Comparison of ENCODE assay signal across 25 mouse cellular contexts in the genomic region with DNA sequence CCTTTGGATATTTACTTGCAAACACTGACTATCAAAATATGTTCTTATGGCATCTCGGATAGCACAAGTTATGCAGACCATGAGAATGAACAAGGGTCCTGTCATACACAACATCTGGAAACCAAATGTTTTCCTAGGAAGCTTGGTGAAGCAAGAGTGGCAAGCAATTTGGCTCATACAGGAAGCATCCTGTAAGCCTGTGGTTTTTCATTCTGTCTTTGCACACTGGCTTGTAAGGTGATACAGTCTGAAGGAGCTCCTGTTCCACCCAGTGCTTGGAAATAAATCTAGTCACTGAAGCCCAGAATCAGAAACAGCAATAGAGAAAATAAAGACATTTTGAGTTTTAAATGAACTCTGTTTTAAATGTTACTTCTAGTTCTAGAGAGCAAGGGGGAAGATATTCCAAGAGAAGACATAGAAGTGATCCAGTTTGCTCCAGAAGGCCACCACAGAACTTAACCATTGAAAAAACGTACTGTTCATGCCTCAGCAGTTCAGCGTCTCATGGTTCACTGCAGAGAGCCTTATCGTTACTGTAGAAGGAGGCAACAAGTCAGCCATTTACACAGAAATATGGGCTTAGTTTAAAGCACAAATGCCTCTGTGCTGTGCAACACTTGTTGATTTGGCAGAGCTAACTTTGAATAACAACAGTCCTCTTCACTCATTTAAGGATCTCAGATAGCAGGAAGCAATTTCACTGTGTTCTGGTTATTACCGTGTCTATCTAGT.
DNase-seq lines count a peak whose midpoint lies in the region; ATAC-seq and TF ChIP-seq lines count a peak whose summit lies in the region.
"Had no signal": no experiment of that assay in that cellular context is flagged by ENCODE, and none has a peak within 500 bp of the region (broad histone marks: within the 10 kb centered on the region; RNA-seq: fewer than 3 reads in every experiment).

No protein-coding gene starts in this region.

- TF ChIP-seq CTCF in kidney, adult 2 months (conservative IDR thresholded peaks at IDR 0.05; ENCODE audit: insufficient read depth, insufficient read length, low read depth, low read length), result no peak
- TF ChIP-seq CTCF in kidney, postnatal 0 days (IDR thresholded peaks at IDR 0.05; ENCODE audit: low read depth), result no peak

- no peak for ATAC-seq in kidney, postnatal 0 days (replicated peaks; ENCODE audit: low FRiP score, low read depth)
- ATAC-seq: activated CD4-positive, CD25-positive, alpha-beta regulatory T cell, adult 4 months; forebrain, embryonic 16.5 days; hindbrain, embryonic 16.5 days; liver, embryonic 12.5 days; liver, postnatal 0 days had no signal

- DNase-seq in kidney, adult 2 months, result peak; percentile 5
- no peak for DNase-seq in kidney, postnatal 14 days
- DNase-seq in kidney, postnatal 0 days (ENCODE audit: low spot score), result peak; percentile 20
- DNase-seq in kidney, postnatal 10 days, result no peak
- peak; percentile 26 for DNase-seq in forelimb bud, embryonic 11.5 days (ENCODE audit: low read depth, low spot score)
- no peak for DNase-seq in heart, embryonic 10.5 days (ENCODE audit: low spot score)
- no peak for DNase-seq in urinary bladder, adult 18-20 months (ENCODE audit: low spot score in 2 of 2)
- DNase-seq: adrenal gland, adult 8-10 months; B cell, adult 2 months; cerebellum, adult 2 months; cerebellum, postnatal 14 days; gastrocnemius, postnatal 14 days; kidney, postnatal 25 days; left cerebral cortex, postnatal 4 days; liver, postnatal 0 days; lung, postnatal 36 days; thymus, adult 2 months; thymus, postnatal 36 days had no signal

- H3K4me2 ChIP-seq in kidney, postnatal 0 days (ENCODE audit: low read length), result no peak overlapping the region
- H3K4me2 ChIP-seq: heart, embryonic 15.5 days; liver, embryonic 12.5 days; midbrain, embryonic 12.5 days had no signal

- no peaks in the 10 kb centered on the region; the same call in 1 of the 2 replicates for H3K4me1 ChIP-seq in kidney, adult 2 months (ENCODE audit: control insufficient read depth, insufficient read depth, low read length)
- H3K4me1 ChIP-seq in kidney, postnatal 0 days (replicated peaks; ENCODE audit: insufficient read depth, low read length), result no peaks in the 10 kb centered on the region
- H3K4me1 ChIP-seq in heart, embryonic 10.5 days, result no peaks in the 10 kb centered on the region
- H3K4me1 ChIP-seq: forebrain, embryonic 10.5 days; heart, embryonic 15.5 days; liver, embryonic 12.5 days; midbrain, embryonic 12.5 days had no signal

- H3K27ac ChIP-seq in kidney, adult 2 months (ENCODE audit: insufficient read depth, low read depth, low read length), result no peak overlapping the region
- H3K27ac ChIP-seq in kidney, postnatal 0 days, result no peak overlapping the region
- H3K27ac ChIP-seq in heart, embryonic 10.5 days, result no peak overlapping the region
- H3K27ac ChIP-seq: forebrain, embryonic 10.5 days; heart, embryonic 15.5 days; liver, embryonic 12.5 days; midbrain, embryonic 12.5 days had no signal

- no peaks in the 10 kb centered on the region for H3K27me3 ChIP-seq in kidney, adult 2 months (replicated peaks; ENCODE audit: control insufficient read depth, insufficient read depth, low read length)
- H3K27me3 ChIP-seq in kidney, postnatal 0 days (ENCODE audit: insufficient read depth, low read length), result no peaks in the 10 kb centered on the region
- H3K27me3 ChIP-seq in heart, embryonic 10.5 days (ENCODE audit: insufficient read depth, poor library complexity, severe bottlenecking), result no peaks in the 10 kb centered on the region
- H3K27me3 ChIP-seq: heart, embryonic 15.5 days; liver, embryonic 12.5 days had no signal

- H3K4me3 ChIP-seq in kidney, adult 2 months (ENCODE audit: insufficient read depth, low read depth, low read length), result no peak overlapping the region
- no peak overlapping the region for H3K4me3 ChIP-seq in kidney, postnatal 0 days (replicated peaks; ENCODE audit: low read depth, low read length)
- no peak overlapping the region for H3K4me3 ChIP-seq in heart, embryonic 10.5 days
- H3K4me3 ChIP-seq: forebrain, embryonic 10.5 days; heart, embryonic 15.5 days; liver, embryonic 12.5 days; midbrain, embryonic 12.5 days had no signal

- no peak for TF ChIP-seq POLR2A in kidney, adult 2 months (IDR thresholded peaks at IDR 0.05; ENCODE audit: low read depth, low read length)

- 39% methylated on average over 5 of the region's 5 CpGs for WGBS in kidney, adult 2 months
- 48% methylated on average over 5 of the region's 5 CpGs for WGBS in kidney, postnatal 0 days
- 81% methylated on average over 5 of the region's 5 CpGs for WGBS in heart, embryonic 10.5 days

- H3K36me3 ChIP-seq in kidney, adult 2 months (ENCODE audit: control insufficient read depth, insufficient read depth, low read length), result no peaks in the 10 kb centered on the region
- no peaks in the 10 kb centered on the region for H3K36me3 ChIP-seq in kidney, postnatal 0 days (ENCODE audit: insufficient read depth, low read length)
- H3K36me3 ChIP-seq in heart, embryonic 10.5 days, result no peaks in the 10 kb centered on the region
- H3K36me3 ChIP-seq: forebrain, embryonic 10.5 days; heart, embryonic 15.5 days; liver, embryonic 12.5 days; midbrain, embryonic 12.5 days had no signal

- no peaks in the 10 kb centered on the region for H3K9me3 ChIP-seq in kidney, postnatal 0 days (replicated peaks; ENCODE audit: low read length)
- H3K9me3 ChIP-seq in heart, embryonic 10.5 days, result no peaks in the 10 kb centered on the region
- H3K9me3 ChIP-seq: forebrain, embryonic 10.5 days; heart, embryonic 15.5 days; liver, embryonic 12.5 days; midbrain, embryonic 12.5 days had no signal

- H3K9ac ChIP-seq in kidney, postnatal 0 days (ENCODE audit: low read depth, low read length), result no peak overlapping the region
- H3K9ac ChIP-seq: heart, embryonic 15.5 days; liver, embryonic 12.5 days; liver, postnatal 0 days; midbrain, embryonic 12.5 days had no signal

Comparison
In these comparisons a context has a peak if more than half of its experiments do, and no peak if none do; other contexts are left out.
1. DNase-seq: peak in kidney, adult 2 months (single experiment), kidney, postnatal 0 days (single experiment) and forelimb bud, embryonic 11.5 days (single experiment); none in kidney, postnatal 14 days (single experiment), kidney, postnatal 10 days (single experiment), heart, embryonic 10.5 days (single experiment) and urinary bladder, adult 18-20 months (0 of 2).